Mouse (Mus musculus): ENCODE measurements around the gene Trim39.

GRCm38 (mm10) chr17:36309293-36309692, 37.2 kb upstream of the Trim39 start:
- TF ChIP-seq POLR2A (IDR thresholded peaks at IDR 0.05; ENCODE audit: insufficient read depth, low read depth, low read length) (no peak), CTCF (IDR thresholded peaks at IDR 0.05; ENCODE audit: insufficient read depth, low read depth, low read length) (no peak)
